Mouse (Mus musculus) c-Kit-positive CD71-negative TER-119-negative erythroid progenitor cells, embryonic 14.5 days (primary cell): Measurements from ENCODE around the gene Gm21891.
"Not testable (repeated sequence)": the region's sequence is repeated elsewhere in the genome, so short reads cannot be mapped to it uniquely, and the experiment has no call there.

Source experiments
- DNase-seq: peaks from one replicate; pipeline ENCODE4 v3.0.0-alpha.2; 2013; ENCODE audit warnings: low read depth

Gm21891 gene

DNA sequence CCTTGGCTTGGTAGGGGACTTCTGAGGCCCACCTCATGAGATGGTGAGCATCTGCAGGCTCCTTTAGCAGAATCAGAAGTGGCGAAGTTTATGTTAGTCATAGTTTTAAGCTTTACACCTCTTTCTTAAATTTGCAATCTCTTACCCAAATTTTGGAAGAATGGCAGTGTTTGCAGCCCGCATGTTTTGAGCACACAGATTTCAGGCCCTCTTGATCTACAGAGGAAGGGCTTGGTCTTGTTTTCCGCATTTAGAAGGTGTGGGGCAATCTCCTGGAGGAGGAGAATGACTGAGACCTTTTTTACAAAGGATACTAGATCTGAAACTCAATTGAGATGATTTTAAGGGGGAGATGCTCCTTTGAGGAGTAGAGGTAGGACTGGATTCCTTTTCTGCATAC is at the start of gene Gm21891:
Gene Gm21891, minus strand, starts transcription at position 101 of the 400 bp plus-strand sequence.
- DNase-seq = not testable (repeated sequence)

DNA sequence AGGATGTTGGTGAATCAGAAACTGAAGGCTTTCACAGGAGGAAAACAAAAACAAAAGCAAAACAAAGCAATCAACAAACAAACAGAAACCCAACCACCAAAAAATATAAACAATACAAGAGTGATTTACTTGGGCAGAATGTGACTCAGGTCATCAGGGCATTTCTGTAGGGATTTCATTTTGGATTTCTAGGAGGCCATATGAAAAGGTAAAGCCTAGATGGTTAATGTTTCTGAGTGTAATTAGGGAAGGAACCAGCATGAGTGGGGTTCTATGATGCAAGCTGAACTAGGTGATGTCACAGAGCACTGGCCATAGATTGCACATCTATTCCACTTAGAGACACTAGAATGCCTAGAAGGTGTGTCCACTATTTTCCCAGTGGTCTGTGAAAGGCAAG is 28.4 kb upstream of the Gm21891 start, which contains the start of gene Gm21425:
Gene Gm21425, plus strand, starts transcription at position 301 of the 400 bp plus-strand sequence.
- DNase-seq = not testable (repeated sequence)
